Mouse (Mus musculus): ENCODE results near the gene Yy1.

Gene Yy1

DNA sequence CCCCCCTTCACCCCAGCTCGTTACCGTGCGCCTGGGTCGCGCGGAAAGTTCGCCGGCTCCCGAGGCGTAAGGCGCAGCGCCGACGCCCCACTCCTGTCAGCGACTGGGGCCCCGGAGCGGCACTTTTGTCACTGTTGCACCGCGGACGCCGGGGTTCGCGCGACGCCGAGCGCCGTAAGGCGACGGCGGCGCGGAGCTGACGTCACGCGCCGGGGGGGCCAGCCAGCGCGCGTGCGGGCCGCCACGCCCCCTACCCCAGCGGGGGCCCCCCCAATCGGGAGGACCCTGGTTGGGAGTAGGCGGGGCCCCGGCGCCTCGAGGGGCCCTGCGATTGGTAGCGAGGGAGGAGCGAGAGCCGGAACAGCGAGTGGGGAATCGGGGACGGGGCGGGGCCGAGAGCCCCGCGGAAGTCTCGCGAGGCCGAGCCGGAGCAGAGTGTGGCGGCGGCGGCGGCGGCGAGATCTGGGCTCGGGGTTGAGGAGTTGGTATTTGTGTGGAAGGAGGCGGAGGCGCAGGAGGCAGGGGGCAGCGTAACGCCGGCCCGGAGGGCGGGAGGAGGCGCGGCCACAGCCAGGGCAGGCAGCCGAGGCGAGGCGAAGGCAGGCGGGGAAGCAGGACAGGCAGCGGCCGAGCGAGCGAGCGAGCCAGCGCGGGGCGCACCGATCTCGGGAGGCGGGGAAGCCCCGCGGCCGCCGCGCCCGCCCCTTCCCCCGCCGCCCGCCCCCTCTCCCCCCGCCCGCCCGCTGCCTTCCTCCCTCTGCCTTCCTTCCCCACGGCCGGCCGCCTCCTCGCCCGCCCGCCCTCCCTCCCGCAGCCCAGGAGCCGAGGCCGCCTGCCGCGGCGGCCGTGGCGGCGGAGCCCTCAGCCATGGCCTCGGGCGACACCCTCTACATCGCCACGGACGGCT, at the start of gene Yy1:
TSS of gene Yy1 (plus strand) at position 428 of the 907 bp plus-strand sequence.
- peak; percentile 99 for DNase-seq (ENCODE audit: low spot score)

DNA sequence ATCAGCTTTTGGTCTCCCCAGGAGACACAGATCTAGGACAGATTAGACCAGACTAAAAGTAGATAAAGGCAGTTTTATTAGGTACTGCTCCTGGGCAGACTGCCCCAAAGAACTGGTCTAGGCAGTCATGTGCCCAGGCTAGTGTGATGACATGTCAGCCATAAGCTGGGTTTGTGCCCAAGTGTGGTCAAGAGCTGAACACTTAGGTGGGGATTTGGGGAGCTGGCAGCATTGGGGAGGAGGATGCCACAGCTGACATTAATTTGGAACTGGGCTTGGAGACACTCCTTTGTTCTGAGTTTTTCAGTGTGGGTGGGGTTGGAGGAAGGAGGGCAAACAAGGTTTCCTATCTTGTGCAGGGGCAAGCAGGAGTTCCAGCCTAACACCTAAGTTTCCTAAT, 46.8 kb upstream of the Yy1 start:
- DNase-seq (ENCODE audit: low spot score): no peak

DNA sequence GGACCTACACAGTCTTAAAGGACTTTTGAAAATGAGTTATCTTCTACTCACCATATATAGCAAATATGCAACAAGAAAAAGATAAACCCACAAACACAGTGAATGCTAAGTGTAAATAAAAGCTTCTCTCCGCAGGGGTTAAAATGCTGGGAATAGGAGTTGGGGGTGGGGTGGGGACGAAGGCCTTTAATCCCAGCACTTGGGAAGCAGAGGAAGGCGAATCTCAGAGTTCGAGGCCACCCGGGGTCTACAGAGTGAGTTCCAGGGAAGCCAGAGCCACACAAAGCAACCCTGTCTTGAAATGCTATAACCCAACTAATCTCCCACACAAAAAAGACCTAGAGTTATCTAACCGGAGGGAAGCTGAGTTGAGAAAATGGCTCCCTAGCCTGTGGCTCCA, 43.8 kb upstream of the Yy1 start:
- no peak for DNase-seq (ENCODE audit: low spot score)

DNA sequence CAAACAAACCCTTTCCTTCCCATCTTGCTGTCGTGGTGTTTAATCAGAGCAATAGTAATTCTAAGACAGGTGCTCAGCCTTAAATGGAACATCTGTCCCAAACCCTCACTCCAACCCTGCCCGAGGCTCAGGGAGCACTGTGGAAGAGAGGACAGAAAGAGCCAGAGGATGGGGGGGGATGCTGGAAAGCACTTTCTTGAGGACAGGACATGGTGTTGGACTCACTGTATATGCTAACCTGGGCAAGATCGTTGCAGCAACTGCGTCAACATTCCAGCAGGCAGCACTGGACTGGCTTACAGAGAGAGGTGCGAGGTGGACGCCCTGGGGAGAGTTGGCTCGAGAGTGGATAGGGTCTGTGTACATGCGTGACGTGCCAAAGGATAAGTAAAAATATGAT, 43.3 kb upstream of the Yy1 start:
- no peak for DNase-seq (ENCODE audit: low spot score)

DNA sequence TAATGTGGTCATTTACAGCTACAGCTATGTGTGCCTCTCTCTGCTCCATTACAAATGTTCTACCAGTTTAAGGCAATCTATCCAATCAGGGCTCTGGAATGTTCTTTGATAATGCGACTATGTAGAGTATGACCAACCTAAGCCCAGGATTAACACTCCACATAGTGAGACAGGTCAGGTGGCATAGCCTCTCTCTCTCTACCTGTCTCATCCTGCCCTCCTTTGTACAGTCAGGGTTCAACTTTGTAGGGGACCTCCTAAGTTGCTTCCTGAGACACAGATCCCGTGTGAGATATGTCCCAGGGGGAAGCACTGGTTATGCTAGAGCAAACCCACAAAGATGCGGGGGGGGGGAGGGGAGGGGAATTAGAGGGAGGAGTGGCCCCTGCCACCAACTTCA, 42.5 kb upstream of the Yy1 start:
- DNase-seq (ENCODE audit: low spot score): no peak

DNA sequence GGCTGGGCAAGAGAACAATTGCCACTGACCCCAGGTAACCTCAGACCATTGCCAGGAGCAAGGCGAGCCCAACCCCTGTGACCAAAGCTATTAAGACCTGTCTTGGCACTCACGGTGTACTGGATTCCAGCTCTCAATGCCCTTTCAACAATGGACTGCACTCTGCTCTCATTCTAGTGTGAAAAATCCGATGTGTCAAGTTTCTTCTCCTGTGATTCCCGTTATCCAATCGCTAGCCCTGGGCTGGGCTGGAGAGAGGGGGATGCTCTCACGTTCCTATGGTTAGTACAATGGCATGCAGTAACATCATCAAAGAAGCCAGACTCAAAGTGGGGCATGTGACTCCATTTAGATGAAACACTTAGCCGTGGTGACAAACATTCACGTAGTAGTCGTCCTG, 41.0 kb upstream of the Yy1 start:
- no peak for DNase-seq (ENCODE audit: low spot score)

DNA sequence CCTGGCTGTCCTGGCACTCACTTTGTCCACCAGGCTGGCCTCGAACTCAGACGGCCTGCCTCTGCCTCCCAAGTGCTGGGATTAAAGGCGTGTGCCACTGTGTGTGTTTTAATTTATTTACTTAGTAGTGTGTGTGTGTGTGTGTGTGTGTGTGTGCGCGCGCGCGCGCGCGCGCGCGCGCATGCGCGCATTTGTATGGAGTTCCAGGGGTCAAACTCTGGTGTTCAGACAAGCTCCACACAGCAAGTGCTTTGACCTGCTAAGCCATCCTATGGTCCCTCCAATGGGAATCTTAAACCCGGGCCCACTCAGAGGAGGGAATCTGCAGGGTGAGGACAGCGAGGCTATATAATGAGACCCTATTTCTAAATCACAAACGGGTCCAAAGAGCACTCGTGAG, 37.6 kb upstream of the Yy1 start:
- no peak for DNase-seq (ENCODE audit: low spot score)

DNA sequence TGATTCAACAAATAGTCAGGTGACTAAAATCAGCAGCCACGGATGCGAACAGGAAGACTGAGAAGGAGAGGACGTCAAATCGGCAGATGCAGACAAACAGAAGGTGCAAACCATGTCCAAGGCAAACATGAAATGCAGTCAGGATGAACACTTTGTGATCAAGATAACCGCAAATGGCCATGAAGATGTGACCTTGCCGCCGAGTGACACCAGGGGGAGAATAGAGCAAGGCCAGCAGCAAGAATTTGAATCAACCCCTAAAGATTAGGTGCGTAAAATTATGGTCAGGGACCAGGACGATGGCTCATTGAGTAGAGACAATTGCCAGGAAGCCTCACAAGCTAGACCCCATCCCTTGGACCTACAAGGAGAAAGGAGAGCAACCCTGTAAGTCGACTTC, 36.2 kb upstream of the Yy1 start:
- no peak for DNase-seq (ENCODE audit: low spot score)

DNA sequence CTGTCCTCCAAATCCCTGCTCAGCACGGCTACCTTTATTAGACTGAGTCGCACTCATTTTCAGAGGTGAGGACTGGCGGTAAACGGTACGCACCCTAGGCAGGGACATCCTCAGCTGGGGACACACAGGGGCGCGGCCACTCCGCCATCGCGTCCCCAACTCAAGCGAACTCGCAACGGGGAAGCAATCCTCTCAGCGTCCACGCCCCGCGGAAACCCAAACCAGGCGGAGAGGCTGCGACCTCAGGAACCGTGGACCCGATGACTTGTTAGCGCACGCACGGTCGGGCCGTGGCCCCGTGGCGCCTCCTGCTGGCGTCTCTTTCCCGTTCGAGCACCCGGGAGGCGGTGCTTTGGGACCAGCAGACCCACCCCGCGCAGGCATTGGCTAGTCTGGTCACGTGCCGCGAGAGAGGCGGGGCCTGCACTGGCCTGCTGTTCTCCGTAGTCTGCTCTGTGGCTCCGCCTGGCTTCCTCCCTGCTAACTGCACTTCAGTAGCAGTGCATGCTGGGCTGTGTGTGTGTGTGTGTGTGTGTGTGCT, 35.0 kb upstream of the Yy1 start:
- DNase-seq (ENCODE audit: low spot score): peak; percentile 99

DNA sequence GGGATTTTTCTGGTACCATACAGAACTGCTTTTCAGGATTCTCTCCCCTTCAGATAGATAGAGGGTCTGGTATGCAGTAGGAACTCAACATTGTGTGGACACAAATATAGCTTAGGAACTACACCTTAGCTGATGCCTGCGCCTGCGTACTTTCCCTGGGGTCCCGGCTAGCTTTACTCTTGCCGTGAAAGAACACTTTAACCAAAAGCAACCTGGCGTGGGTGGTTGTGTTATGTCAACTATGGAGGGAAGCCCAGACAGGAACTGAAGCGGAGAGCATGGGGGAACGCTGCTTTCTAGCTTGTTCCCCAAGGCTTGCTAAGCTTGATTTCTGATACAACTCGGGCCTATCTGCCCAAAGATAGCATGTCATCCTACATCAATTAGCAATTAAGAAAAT, 34.5 kb upstream of the Yy1 start:
- DNase-seq (ENCODE audit: low spot score): no peak

DNA sequence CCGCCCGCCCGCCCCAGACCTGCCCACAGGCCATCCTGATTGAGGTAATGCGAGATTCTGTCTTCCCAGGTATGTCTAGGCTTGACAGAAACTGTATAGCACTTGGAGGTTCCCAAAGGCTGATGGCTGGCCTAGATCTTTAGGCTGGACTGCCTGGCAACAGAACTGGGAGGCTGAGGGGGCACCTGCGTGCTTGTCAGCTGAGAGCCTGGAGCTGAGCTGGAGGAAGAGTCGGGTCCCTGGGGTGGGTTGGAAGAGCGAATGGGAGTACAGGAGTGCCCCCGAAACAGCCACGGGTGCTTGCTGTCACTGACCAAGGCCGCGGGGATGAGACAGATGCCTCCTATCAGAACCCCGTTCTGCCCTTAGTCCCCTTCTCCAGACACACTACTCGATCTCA, 34.1 kb upstream of the Yy1 start:
- no peak for DNase-seq (ENCODE audit: low spot score)

DNA sequence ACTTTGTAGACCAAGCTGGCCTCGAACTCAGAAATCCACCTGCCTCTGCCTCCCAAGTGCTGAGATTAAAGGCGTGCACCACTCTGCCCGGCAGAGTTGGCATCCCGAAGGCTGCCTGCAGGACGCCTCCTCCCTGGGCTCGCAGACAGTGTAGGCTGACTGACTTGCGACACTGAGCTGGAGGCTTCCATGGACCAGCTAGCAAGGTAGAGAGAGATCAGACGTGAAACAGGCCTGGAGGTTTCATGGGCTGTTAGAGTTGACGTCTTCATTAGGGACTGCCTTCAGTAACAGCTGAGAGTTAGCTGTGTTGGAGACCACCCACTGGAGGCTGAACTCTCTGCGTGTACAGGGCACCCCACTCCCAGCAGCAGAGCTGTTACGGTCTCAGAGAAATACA, 33.5 kb upstream of the Yy1 start:
- no peak for DNase-seq (ENCODE audit: low spot score)

DNA sequence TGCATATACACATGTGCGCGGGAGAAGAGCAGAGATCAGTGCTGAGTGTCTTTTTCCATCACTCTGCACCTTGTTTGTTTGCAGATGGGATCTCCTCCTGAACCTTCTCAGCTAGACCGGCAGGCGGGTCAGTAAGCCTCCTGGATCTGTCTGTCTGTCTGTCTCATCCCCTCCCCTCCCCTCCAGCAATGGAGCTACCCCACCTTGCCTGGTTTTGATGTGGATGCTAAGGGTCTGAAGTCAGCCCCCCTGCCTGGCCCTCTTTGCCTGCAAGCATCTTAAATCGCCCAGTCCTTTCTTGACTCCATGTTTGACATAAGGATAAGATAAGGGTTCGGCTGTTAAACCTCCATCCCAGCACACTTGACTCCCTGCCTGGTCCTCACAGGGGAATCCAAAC, 32.8 kb upstream of the Yy1 start:
- no peak for DNase-seq (ENCODE audit: low spot score)

DNA sequence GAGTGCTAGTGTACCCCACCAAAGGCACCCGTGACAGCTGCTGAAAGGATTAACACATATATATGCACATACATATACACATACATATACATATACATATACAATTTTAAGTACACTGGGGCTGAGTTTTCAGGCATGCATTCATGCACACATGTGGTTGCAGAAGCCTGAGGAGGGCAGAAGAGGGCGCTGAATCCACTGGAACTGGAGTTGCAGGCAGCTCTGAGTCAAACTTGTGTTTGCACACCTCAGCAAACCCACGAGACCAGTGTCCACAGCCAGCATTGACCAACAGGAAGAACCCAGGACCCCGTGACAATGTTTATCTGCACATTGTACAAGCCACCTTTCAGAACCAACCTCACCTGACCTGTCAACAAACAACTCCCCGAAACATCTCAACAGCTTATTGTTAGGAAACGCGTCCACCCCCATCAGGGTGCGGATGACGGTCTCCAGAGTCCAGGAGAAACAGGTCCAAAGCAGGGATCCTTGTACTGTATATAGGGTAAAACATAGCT, 32.2 kb upstream of the Yy1 start:
- DNase-seq (ENCODE audit: low spot score): peak; percentile 38

DNA sequence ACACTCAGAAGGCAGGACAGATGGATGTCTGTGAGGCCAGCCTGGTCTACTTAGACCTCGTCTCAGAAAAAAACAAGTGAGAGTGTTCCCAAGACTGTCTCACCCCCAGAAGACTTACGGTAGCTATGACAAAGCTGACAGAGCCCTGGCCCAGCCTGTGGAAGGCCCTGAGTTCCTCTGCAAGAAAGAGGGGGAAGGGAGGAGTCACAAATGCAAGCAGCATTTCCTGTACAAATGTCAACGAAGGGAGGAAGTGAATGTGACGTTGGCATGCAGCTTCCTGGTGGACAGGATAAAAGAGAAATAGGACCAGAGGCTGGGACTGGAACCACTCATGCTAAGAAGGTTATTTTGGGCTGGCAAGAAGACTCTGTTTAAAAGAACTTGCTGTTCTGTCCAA, 31.6 kb upstream of the Yy1 start:
- peak; percentile 79 for DNase-seq (ENCODE audit: low spot score)

DNA sequence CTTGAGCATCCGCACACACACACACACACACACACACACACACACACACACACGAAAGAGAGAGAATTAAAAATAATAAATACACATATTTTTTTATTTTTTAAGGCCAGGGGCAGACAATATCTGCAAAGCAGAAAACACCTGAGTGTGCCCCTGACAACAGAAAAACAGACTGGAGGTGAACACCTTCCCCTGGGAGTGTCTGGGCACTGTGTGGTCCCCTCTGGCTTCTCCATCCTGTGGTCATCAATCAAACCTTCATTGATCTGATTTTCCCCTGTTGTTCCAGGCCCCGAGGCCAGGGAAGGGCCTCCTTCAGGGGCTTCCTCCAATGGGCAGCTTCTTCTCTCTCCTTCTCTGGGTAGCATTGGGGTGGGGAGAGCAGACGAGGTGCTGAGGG, 31.1 kb upstream of the Yy1 start:
- DNase-seq (ENCODE audit: low spot score): no peak

DNA sequence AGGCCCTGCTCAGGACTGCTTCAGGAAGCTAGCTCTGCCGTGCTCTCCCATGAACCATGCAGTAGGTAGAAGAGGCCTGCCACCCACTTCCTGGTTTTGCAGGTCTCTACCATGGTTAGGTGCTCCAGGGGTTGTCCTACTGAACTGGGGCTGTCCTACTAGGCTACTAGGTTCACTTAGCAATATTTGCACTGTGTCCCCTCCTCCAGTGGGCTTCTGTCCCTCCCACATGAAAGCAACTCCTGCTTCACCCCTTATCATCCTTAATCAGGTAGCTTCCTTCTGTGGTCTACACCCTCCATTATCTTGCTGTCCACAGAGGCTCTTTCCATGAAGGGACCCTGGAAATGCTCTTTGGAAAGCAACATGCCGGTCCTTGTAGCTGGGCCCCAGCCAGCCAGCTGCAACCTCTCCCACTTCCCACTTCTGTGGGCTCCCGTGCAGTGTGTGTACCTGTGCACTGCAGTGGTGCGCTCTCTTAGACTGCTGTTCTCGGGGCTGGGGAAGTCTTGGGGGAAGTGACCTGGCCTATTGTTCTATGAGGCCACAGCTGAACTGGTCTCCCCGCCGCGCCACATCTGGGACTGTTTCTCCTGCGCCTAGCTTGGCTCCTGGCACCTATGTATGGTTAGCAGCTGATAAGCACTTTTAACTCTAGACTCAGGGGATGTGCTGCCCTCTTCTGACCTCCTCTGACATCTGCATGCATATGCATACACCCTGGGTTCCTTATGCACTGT, 29.5 kb upstream of the Yy1 start:
- DNase-seq (ENCODE audit: low spot score): peak; percentile 74

DNA sequence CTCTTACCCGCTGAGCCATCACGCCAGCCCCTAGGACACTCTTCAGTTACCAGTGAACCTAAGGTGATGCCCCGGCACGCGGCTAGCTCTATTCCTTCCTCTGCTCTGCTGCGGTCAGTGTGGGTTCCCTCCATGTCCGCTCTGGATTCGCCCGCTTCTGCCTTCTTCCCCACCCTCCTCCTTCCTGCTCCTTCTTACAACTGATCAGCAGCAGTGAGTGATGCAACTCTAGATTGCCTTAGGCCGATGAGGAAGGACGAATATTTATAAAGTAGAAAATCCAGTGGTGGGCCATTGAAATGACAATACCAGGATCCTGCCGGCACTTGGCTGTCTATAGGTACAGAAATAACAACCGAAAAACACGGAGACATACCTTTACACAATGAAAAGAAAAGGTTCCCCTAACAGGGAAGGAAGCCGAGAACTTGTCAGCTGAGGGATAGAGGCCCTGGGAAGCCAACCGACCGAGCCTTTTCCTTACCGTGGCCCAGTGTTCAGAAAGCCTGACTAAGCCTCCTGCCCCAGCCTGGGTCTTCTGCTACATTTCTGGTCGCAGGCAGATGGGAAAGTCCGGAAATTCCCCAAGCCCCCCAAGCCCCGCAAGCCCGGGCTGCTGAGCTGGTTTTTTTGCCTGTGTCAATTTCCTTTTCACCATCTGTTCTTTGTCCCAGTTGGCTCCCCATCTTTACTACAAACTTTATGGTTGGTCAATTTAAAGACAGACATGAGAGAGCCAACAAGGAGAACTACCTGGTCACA, 27.7 kb upstream of the Yy1 start:
- peak; percentile 59 for DNase-seq (ENCODE audit: low spot score)

DNA sequence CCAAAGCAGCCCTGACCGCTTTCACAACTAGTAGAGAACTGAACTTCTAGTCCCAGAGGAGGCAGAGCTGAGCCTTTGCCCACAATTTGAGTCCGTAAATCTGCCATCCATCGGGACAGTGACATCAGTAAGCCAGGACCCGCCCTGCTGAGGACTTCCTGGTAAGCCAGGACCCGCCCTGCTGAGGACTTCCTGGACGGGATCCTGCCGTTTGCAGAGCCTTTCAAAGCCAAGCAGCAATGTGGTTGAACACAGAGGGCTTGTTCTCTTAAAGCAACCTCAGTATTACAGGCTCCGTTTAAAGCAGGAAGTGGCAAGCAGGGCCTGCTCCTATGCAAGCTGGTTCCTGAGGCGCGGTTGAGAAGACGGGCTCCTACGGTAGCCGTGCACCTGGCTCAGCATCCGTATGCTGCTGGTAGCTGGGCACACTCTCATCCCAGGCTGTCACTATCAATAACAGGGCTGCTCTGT, 27.0 kb upstream of the Yy1 start:
- peak; percentile 89 for DNase-seq (ENCODE audit: low spot score)

DNA sequence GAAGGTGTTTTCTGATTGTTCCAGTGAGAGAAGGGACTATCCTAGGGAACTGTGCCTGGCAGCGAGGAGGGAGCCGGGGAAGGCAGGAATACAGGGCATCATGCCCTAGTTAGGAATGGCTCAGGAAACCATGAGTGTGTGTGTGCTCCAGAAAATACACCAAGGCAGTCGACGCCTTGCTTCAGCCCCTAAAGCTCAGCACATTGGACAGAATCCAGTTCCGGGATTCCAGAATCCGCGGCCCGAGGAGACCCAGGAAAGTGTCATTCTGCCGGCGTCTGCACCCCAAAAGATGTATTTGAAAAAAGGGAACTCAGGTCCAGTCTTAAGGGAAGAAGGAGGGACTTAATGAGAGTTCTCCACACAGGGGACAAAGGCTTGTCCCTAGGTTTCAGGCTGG, 26.5 kb upstream of the Yy1 start:
- DNase-seq (ENCODE audit: low spot score): no peak

DNA sequence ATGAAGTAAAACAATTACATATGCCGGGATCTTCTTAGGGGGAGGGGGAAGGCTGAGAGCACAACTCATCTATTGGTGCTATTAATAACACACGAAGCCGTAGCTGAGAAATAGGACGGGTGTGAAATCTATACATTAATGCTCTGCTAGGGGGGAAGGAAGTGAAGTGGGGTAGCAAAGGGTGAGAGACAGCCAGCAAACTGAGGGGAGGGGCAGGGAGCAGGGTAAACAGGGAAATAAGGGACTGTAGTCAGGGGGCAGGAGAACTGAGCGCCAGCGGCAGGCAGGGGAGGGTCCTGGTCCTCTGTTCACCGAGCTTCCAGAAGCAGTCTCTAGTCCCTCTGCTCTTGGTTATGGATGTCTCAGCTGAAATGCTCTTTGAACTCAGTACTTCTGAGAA, 25.9 kb upstream of the Yy1 start:
- DNase-seq (ENCODE audit: low spot score): no peak

DNA sequence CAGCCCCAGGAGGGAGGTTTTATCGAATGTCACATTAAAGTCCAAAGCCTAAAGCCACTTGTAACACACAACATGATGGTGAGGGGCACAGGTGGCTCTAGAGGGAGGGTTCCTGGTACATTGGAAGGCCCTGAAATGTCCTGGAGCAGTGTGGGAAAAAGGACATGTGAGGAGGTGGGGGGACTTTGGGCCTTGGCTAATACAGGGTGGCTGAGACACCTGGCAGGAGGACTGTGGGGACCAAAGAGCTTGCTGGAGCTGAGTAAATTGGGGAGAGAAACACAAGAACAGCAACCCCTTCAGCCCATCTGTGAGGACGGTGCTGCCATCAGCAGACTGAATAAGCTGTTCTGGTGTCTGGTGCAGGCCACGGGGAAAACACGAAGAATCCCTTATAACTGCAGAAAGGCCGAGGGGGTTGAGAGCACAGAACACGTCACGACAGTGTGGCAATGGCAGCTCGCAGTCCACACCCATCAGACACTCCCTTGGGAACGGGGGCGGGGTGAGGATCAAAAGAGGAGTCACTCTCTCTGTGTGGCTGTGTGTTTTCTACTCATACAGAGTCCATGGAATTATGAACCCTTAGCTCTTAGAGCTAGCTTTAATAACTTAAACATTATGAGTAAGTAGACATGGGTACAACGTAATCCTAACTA, 24.4 kb upstream of the Yy1 start:
- DNase-seq (ENCODE audit: low spot score): no peak
